Mouse (Mus musculus) neural tube, embryonic 12.5 days (tissue): ENCODE measurements at regions not wholly inside any gene's neighbourhood (a gene's known extent, or its start where the extent isn't known, plus 50 kb on each side); places are given as distances from the start of the nearest gene placed in this dataset.

ENCODE experiments used
- ATAC-seq: fragments of 200-750 bp; cut with Nextera tagmentation; 2 replicates; pipeline ENCODE4 v1.8.0; 2017; ENCODE audit warnings: low read depth, mild to moderate bottlenecking, moderate TSS enrichment, moderate library complexity; ENCODE audit not compliant: low FRiP score
- H3K27ac ChIP-seq: fragments of 300-500 bp; sonication (generic); 2 replicates; pipeline ENCODE4 v1.5.1; 2016
- H3K27me3 ChIP-seq: fragments of 300-500 bp; sonication (generic); replicated peaks from 2 replicates; pipeline ENCODE4 v1.6.1; 2016; ENCODE audit warnings: mild to moderate bottlenecking
- H3K36me3 ChIP-seq: fragments of 300-500 bp; sonication (generic); 2 replicates; pipeline ENCODE4 v1.6.1; 2016; ENCODE audit warnings: mild to moderate bottlenecking
- H3K4me1 ChIP-seq: fragments of 300-500 bp; sonication (generic); 2 replicates; pipeline ENCODE4 v1.6.1; 2016
- H3K4me2 ChIP-seq: fragments of 300-500 bp; sonication (generic); replicated peaks from 2 replicates; pipeline ENCODE4 v1.6.1; 2016; ENCODE audit warnings: mild to moderate bottlenecking
- H3K4me3 ChIP-seq: fragments of 300-500 bp; sonication (generic); 2 replicates; pipeline ENCODE4 v1.5.1; 2016
- H3K9ac ChIP-seq: fragments of 300-500 bp; sonication (generic); 2 replicates; pipeline ENCODE4 v1.6.1; 2016; ENCODE audit warnings: mild to moderate bottlenecking
- H3K9me3 ChIP-seq: fragments of 300-500 bp; sonication (generic); 2 replicates; pipeline ENCODE4 v1.6.1; 2016; ENCODE audit warnings: mild to moderate bottlenecking
- WGBS: fragments of 180-500 bp; shearing (Covaris S2); methylation state at CpG from one replicate; pipeline ENCODE4 v1.1.7; 2016; 5-methylcytosine and 5-hydroxymethylcytosine counted together

DNA sequence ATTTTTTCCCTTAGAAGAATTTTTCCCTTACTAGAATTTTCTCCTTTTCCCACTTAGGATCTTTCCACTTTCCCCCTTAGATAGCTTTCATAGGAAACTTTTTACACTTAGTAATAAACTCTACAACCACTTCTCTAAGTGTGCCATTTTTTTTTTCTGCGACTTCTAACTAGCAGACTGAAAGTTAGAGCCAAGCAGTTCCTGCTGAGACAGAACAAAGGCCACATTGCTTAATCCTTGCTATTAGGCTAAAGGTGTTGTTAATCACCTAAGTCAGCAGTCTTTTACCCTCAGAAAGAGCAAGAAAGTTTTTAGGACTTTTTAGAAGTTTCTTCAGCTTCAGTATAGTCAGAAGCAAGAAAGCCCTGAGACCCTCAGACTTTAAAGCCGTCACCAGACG, 204.3 kb upstream of the Gm6657 start:
- H3K9me3 ChIP-seq, result no peaks in the 10 kb centered on the region
- H3K4me1 ChIP-seq, result no peaks in the 10 kb centered on the region
- no peaks in the 10 kb centered on the region for H3K27me3 ChIP-seq
- no peak overlapping the region for H3K4me2 ChIP-seq
- H3K36me3 ChIP-seq, result no peaks in the 10 kb centered on the region
- no peak for ATAC-seq
- no peak overlapping the region for H3K9ac ChIP-seq
- no peak overlapping the region for H3K27ac ChIP-seq
- H3K4me3 ChIP-seq, result no peak overlapping the region
- WGBS, result 33% methylated on average over 3 of the region's 3 CpGs

GRCm38 (mm10) chr12:77991627-77992026, 202.4 kb upstream of the Gm6657 start:
- Histone ChIP-seq H3K9ac (no peak overlapping the region), H3K27ac (no peak overlapping the region), H3K36me3 (no peaks in the 10 kb centered on the region), H3K4me2 (no peak overlapping the region), H3K27me3 (no peaks in the 10 kb centered on the region), H3K4me1 (no peaks in the 10 kb centered on the region), H3K9me3 (no peaks in the 10 kb centered on the region), H3K4me3 (no peak overlapping the region)
- 75% methylated on average over 6 of the region's 6 CpGs for WGBS
- ATAC-seq, result no peak

GRCm38 (mm10) chr12:77994176-77994575, 199.9 kb upstream of the Gm6657 start:
- H3K27ac ChIP-seq, result no peak overlapping the region
- WGBS, result 92% methylated on average over 5 of the region's 5 CpGs
- no peaks in the 10 kb centered on the region for H3K9me3 ChIP-seq
- H3K4me3 ChIP-seq, result no peak overlapping the region
- H3K27me3 ChIP-seq, result no peaks in the 10 kb centered on the region
- H3K4me1 ChIP-seq, result no peaks in the 10 kb centered on the region
- no peaks in the 10 kb centered on the region for H3K36me3 ChIP-seq
- no peak for ATAC-seq
- no peak overlapping the region for H3K4me2 ChIP-seq
- no peak overlapping the region for H3K9ac ChIP-seq

DNA sequence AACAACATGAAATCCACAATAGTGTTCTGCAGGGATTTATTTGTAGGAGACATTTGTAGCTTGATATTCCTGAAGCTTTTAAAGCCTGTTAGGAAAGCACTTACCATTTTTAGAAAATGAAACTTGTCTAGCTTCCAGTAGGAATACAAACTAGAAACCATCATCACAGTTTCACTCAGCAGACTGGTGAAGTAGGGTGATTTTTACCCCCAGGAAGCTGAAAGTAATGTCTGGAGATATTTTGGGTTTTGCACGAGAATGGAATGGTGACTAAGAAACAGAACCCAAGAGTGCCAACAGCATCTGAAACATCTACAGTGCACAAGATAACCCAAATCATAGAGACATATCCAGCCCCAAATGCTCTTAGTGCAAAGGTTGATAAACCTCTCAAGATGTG, 196.1 kb upstream of the Gm6657 start:
- Histone ChIP-seq H3K4me1 (no peaks in the 10 kb centered on the region), H3K4me2 (no peak overlapping the region), H3K4me3 (no peak overlapping the region), H3K36me3 (no peaks in the 10 kb centered on the region), H3K9me3 (no peaks in the 10 kb centered on the region), H3K27me3 (no peaks in the 10 kb centered on the region), H3K9ac (no peak overlapping the region), H3K27ac (no peak overlapping the region)
- WGBS, result 80% methylated on average over 1 of the region's 1 CpGs
- ATAC-seq, result no peak

DNA sequence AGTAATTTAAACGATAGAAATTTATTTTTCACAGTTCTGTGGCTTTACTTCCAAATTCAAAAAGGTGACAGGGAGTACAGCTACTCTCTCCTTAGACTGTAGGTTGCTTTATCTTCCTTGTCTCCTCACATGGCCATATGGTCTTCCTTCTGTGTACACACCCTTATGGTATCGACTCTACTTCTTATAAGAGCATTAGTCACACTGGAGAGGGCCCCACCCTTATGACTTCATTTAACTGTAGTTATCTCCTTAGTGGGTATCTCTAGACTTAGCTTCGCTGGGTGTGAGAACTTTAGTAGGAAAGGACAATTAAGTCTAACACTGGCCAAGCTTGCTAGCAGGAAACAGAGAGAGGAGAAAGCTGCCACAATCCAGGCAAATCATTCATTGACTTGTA, 193.6 kb upstream of the Gm6657 start:
- Histone ChIP-seq H3K36me3 (no peaks in the 10 kb centered on the region), H3K9ac (no peak overlapping the region), H3K27me3 (no peaks in the 10 kb centered on the region), H3K4me1 (no peaks in the 10 kb centered on the region), H3K4me2 (no peak overlapping the region), H3K4me3 (no peak overlapping the region), H3K9me3 (no peaks in the 10 kb centered on the region), H3K27ac (no peak overlapping the region)
- ATAC-seq, result no peak
- WGBS, result 86% methylated on average over 3 of the region's 3 CpGs

DNA sequence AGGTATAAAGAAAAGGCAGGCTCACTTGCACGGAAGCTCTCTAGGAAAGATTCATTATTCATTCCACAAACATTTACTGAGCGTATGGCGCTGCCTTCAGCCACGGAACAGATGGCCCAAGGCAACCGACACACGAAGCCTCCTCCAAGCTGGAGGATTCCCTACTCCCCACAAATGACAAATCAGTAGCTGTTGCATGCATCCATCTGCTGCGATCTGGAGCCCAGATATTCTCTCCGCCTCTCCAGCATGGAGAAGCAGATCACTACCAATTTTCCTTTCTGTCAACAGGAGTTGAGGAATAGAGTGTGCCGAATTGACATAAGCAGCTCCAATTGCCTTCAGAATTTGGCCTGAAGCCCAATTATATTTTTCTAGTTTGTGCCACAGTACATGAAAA, 192.2 kb upstream of the Gm6657 start:
- 69% methylated on average over 9 of the region's 9 CpGs for WGBS
- H3K4me1 ChIP-seq, result no peaks in the 10 kb centered on the region
- ATAC-seq, result no peak

DNA sequence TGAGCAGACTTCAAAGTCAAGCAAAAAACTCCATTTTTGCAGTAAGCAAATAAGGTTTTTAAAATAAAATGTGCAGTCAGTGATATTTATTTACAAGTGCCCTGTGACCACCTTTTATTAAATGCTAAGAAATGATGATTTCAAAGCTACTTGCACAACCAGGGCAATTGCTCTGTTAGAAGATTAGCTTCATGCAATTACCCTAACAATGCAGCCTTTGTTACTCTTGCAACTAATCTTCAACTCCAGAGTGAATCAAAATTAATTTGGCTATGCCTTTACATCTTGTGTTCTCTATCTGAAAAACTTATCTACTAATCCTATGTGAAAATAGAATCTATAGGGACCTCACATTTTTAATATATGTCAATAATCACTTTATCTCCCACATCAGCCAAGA, 160.3 kb upstream of the Gm6657 start:
- H3K36me3 ChIP-seq, result no peaks in the 10 kb centered on the region
- ATAC-seq, result no peak
- H3K27me3 ChIP-seq, result no peaks in the 10 kb centered on the region
- no peaks in the 10 kb centered on the region for H3K9me3 ChIP-seq
- no peak overlapping the region for H3K4me2 ChIP-seq
- 0 out of 2 replicates have a peak, but pooled peaks cover 3% of the 10 kb centered on the region for H3K4me1 ChIP-seq
- H3K27ac ChIP-seq, result no peak overlapping the region
- no peak overlapping the region for H3K4me3 ChIP-seq
- H3K9ac ChIP-seq, result no peak overlapping the region

More for the DNA sequence above, 192.2 kb upstream of the Gm6657 start:
- Histone ChIP-seq H3K4me3 (no peak overlapping the region), H3K4me2 (no peak overlapping the region), H3K27ac (no peak overlapping the region), H3K27me3 (no peaks in the 10 kb centered on the region), H3K9ac (no peak overlapping the region), H3K9me3 (no peaks in the 10 kb centered on the region), H3K36me3 (no peaks in the 10 kb centered on the region)

GRCm38 (mm10) chr12:78046582-78046981, 147.5 kb upstream of the Gm6657 start:
- ATAC-seq, result no peak
- Histone ChIP-seq H3K9ac (no peak overlapping the region), H3K36me3 (no peaks in the 10 kb centered on the region), H3K4me2 (no peak overlapping the region), H3K4me1 (no peaks in the 10 kb centered on the region), H3K27ac (no peak overlapping the region), H3K27me3 (no peaks in the 10 kb centered on the region), H3K4me3 (no peak overlapping the region), H3K9me3 (no peaks in the 10 kb centered on the region; the same call in 1 of the 2 replicates)
- 81% methylated on average over 4 of the region's 4 CpGs for WGBS

- Histone ChIP-seq H3K4me2 (peak overlapping the region; percentile 46), H3K4me3 (no peak overlapping the region), H3K9ac (no peak overlapping the region), H3K27ac (no peak overlapping the region), H3K36me3 (no peaks in the 10 kb centered on the region), H3K27me3 (no peaks in the 10 kb centered on the region), H3K4me1 (no peaks in the 10 kb centered on the region), H3K9me3 (no peaks in the 10 kb centered on the region)
- 3% methylated on average over 9 of the region's 9 CpGs for WGBS
- peak; percentile 63 for ATAC-seq
Observed at GRCm38 (mm10) chr12:78055956-78056355, 138.1 kb upstream of the Gm6657 start.

DNA sequence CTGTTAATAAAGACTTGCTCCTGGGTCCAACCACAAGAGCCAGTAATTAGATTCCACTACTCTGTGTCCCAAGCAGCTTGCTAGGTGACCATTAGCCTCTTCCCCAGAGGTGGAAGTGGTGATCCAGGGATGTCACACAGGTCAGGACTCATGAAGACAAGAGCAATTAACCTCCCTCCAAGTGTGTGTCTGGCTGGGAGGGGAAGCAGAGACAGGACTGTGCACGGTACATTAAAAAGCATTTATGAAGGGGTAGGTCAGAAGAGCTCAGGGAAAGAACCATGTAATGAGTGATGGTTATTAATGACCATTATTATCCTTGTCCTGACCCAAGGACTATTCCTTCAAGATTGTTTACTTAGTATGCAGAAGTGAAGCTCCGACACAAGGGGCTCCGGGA, 136.9 kb upstream of the Gm6657 start:
- 66% methylated on average over 3 of the region's 3 CpGs for WGBS
- Histone ChIP-seq H3K4me1 (no peaks in the 10 kb centered on the region), H3K27me3 (no peaks in the 10 kb centered on the region), H3K4me3 (no peak overlapping the region), H3K36me3 (no peaks in the 10 kb centered on the region), H3K4me2 (no peak overlapping the region), H3K27ac (no peak overlapping the region), H3K9me3 (no peaks in the 10 kb centered on the region), H3K9ac (no peak overlapping the region)
- ATAC-seq, result no peak

DNA sequence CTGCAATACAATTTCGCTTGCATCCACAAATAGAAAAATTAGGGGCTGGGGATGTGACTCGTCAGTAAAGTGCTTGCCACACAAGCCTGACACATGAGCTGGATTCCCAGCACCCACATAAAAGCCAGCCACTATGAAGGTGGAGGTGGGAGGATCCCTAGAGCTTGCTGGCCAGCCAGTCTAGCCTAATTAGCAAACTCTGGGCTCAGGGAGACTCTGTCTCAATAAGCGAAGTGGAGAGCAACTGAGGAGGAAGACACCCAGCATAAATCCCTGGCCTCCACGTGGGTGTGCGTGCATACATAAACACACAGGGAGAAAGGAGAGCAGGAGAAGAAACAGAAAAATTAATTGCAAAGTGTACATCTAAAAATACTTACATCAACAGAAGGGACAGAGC, 134.1 kb upstream of the Gm6657 start:
- Histone ChIP-seq H3K27me3 (no peaks in the 10 kb centered on the region), H3K27ac (no peak overlapping the region), H3K36me3 (no peaks in the 10 kb centered on the region), H3K9ac (no peak overlapping the region), H3K9me3 (no peaks in the 10 kb centered on the region), H3K4me3 (no peak overlapping the region), H3K4me2 (no peak overlapping the region), H3K4me1 (no peaks in the 10 kb centered on the region; the same call in 1 of the 2 replicates)
- no peak for ATAC-seq
- WGBS, result 63% methylated on average over 5 of the region's 5 CpGs

GRCm38 (mm10) chr12:78066024-78066423, 128.0 kb upstream of the Gm6657 start:
- Histone ChIP-seq H3K9ac (no peak overlapping the region), H3K36me3 (no peaks in the 10 kb centered on the region), H3K9me3 (no peaks in the 10 kb centered on the region), H3K27ac (no peak overlapping the region), H3K27me3 (no peaks in the 10 kb centered on the region), H3K4me3 (no peak overlapping the region), H3K4me1 (no peaks in the 10 kb centered on the region; the same call in 1 of the 2 replicates), H3K4me2 (no peak overlapping the region)
- no peak for ATAC-seq
- 51% methylated on average over 6 of the region's 6 CpGs for WGBS

GRCm38 (mm10) chr12:78072935-78073334, 121.1 kb upstream of the Gm6657 start:
- H3K9me3 ChIP-seq, result no peaks in the 10 kb centered on the region
- ATAC-seq, result no peak
- H3K4me2 ChIP-seq, result no peak overlapping the region
- H3K9ac ChIP-seq, result no peak overlapping the region
- 81% methylated on average over 9 of the region's 9 CpGs for WGBS
- no peaks in the 10 kb centered on the region for H3K27me3 ChIP-seq
- H3K4me1 ChIP-seq, result no peaks in the 10 kb centered on the region
- H3K36me3 ChIP-seq, result no peaks in the 10 kb centered on the region
- H3K27ac ChIP-seq, result no peak overlapping the region
- H3K4me3 ChIP-seq, result no peak overlapping the region
